In the genomic region with DNA sequence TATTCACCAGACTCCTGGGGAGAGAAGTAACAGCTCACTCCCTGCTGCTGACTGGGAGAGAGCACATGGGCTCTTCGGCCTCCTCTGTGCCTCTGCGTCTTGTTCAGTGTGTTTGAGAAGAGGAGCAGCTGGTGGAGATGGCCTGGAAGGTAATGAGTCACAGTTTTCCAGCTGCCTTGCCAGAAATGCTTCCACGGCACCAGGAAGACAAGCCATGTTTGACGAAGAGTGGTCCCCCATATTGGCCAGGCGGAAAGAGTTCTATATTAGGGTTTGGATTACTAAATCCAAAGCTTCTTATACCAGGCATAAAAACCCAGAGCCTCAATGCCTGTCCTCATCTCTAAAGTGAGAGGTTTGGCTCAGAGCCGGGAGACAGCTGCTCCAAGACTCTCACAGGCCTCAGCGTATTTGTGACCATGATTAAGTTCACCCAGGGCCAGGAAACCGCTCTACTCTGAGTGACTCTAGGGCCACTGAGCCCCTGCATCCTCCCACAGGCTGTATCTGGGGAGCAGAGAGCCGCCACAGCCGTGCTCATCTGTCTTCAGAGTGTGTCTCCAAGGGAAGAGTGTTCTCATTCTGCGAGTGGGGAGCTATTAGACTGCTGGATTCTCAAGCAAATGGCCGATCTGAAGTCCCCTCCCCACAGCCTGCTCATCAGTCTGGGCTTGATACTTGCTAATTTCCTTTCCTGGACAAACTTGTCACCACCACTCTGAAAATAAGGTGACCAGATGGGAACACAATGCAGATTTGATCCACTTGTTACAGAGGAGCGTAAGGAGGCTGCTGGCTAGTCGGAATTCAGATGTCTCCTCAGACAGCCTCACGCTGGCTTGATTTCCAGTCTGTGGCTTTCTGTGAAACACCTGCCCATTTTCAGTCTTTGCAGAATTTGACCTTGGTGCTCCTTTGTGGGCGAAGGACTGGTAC, we compare ENCODE assay signal across 8 mouse cellular contexts.
DNase-seq lines count a peak whose midpoint lies in the region; ATAC-seq and TF ChIP-seq lines count a peak whose summit lies in the region.

No protein-coding gene starts in this region.

- no peak overlapping the region for H3K27ac ChIP-seq in heart, embryonic 12.5 days (ENCODE audit: poor library complexity, severe bottlenecking)
- H3K27ac ChIP-seq in left cerebral cortex, adult 2 months, result peak overlapping the region; percentile 80

- no peak overlapping the region for H3K4me3 ChIP-seq in heart, embryonic 12.5 days
- H3K4me3 ChIP-seq in left cerebral cortex, adult 2 months, result no peak overlapping the region

- intact Hi-C loops in gastrocnemius, postnatal 14 days (cut with DNase I; ENCODE audit: low total_unique reads), result no loop called here
- intact Hi-C loops in left cerebral cortex, adult 2 months (cut with DNase I), result loop anchor here (1.0 to 5.0 kb wide), 5 partner anchors 21 to 140 kb away; no protein-coding TSS in a partner anchor

- H3K4me1 ChIP-seq in heart, embryonic 12.5 days (replicated peaks), result 0 out of 2 replicates have a peak, but pooled peaks cover 2% of the 10 kb centered on the region

- no peak overlapping the region for H3K9ac ChIP-seq in heart, embryonic 12.5 days

- no peak for TF ChIP-seq CTCF in left cerebral cortex, adult 2 months (IDR thresholded peaks at IDR 0.05)

- H3K36me3 ChIP-seq in heart, embryonic 12.5 days, result no peaks in the 10 kb centered on the region

- H3K27me3 ChIP-seq in heart, embryonic 12.5 days (replicated peaks), result no peaks in the 10 kb centered on the region

- H3K9me3 ChIP-seq in heart, embryonic 12.5 days (replicated peaks), result no peaks in the 10 kb centered on the region

- ATAC-seq in heart, embryonic 12.5 days (ENCODE audit: insufficient number of reproducible peaks, low FRiP score), result no peak
- no peak for ATAC-seq in megakaryocyte progenitor cell, adult 5-6 weeks (replicated peaks; ENCODE audit: poor library complexity)

- H3K4me2 ChIP-seq in heart, embryonic 12.5 days, result no peak overlapping the region

- WGBS in heart, embryonic 12.5 days, result 73% methylated on average over 16 of the region's 16 CpGs

- DNase-seq in heart, adult 11 months, result peak; percentile 98
- peak; percentile 48 for DNase-seq in cerebellum, adult 11-12 months
- DNase-seq in gastrocnemius, postnatal 14 days, result peak; percentile 59
- peak; percentile 49 to 63 for DNase-seq in left cerebral cortex, adult 2 months (ENCODE audit: extremely low spot score in 1 of 2, low spot score in 2 of 2)
- peak; percentile 86 for DNase-seq in right cerebral cortex, adult 18-20 months
- no peak for DNase-seq in kidney, adult 18-20 months
